Comparison of ENCODE assay signal across 8 mouse cellular contexts in the genomic region with DNA sequence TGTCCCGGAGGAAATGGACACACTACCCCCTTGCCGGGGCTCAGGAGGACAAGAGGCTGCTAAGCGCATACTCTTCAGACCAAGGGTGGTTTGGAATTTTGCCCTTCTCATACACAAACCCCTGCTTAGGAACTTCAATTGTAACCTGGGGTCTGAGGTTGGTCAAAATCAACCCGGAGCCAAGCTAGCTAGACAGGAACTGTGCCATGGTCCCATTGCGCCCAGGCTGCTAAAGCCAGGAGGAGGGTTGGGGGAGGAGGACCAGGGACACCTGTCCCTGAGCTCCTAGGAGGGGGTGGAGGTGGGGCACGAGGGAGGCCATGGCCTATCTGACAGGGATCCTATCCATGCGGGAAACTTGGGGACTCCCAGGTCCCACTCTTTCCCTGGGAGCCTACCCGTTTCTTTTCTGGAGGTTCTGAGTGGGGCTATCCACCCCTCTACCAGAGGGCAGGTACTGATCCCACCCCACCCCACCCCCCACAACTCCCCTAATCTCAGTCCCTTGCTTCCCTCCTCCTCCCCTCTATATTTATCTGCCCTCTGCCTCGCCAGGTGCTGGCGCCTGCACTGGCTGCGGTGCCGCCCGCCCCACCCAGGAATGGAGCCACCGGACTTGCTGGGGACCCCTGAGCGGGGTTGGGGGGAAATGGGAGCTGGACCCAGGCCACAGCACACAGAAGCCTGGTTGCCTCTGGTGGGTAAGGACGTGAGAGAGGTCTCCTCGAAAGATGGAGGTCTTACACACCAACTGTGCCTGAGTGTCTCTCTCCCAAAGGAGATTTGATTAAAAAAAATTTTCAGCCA. TPM values are rescaled to one million over a fixed set of nuclear protein-coding genes. Genes with fewer than 3 reads are reported as not detected.
A peak's percentile ranks its signal among the peaks of the same experiment; 100 is the strongest.
DNase-seq lines count a peak whose midpoint lies in the region; ATAC-seq and TF ChIP-seq lines count a peak whose summit lies in the region.

No protein-coding gene starts in this region.

- H3K36me3 ChIP-seq in heart, embryonic 14.5 days (ENCODE audit: control insufficient read depth, insufficient read depth, low read length), result peaks cover 39% of the 10 kb centered on the region
- peaks cover 10% of the 10 kb centered on the region for H3K36me3 ChIP-seq in liver, postnatal 0 days (replicated peaks; ENCODE audit: insufficient read depth, low read length)

- H3K9me3 ChIP-seq in heart, embryonic 14.5 days (ENCODE audit: control insufficient read depth, low read length), result no peaks in the 10 kb centered on the region
- H3K9me3 ChIP-seq in liver, postnatal 0 days (ENCODE audit: low read length), result no peaks in the 10 kb centered on the region

- H3K9ac ChIP-seq in heart, embryonic 14.5 days (ENCODE audit: low read length), result peak overlapping the region; percentile 82
- H3K9ac ChIP-seq in liver, postnatal 0 days (replicated peaks), result no peak overlapping the region; the same call in 1 of the 2 replicates

- peaks cover 31% of the 10 kb centered on the region for H3K27me3 ChIP-seq in heart, embryonic 14.5 days (ENCODE audit: control insufficient read depth, insufficient read depth, low read length)
- H3K27me3 ChIP-seq in liver, postnatal 0 days (ENCODE audit: insufficient read depth, low read length), result peaks cover 92% of the 10 kb centered on the region

- peak overlapping the region; percentile 70 to 82 for H3K4me3 ChIP-seq in heart, embryonic 14.5 days (ENCODE audit: control insufficient read depth in 1 of 2, insufficient read depth in 1 of 2, low read depth in 1 of 2, low read length in 2 of 2)
- H3K4me3 ChIP-seq in liver, postnatal 0 days (ENCODE audit: low read depth, low read length), result peak overlapping the region; percentile 63

- no peak for ATAC-seq in heart, embryonic 14.5 days (ENCODE audit: insufficient number of reproducible peaks, insufficient read depth, low FRiP score, low read depth)
- ATAC-seq in liver, postnatal 0 days, result no peak
- ATAC-seq in erythroid progenitor cell, adult 5-6 weeks (replicated peaks; ENCODE audit: low FRiP score, poor library complexity, severe bottlenecking), result no peak

- peak overlapping the region; percentile 98 for H3K4me2 ChIP-seq in heart, embryonic 14.5 days (ENCODE audit: low read length)
- H3K4me2 ChIP-seq in liver, postnatal 0 days (ENCODE audit: low read depth, low read length), result peak overlapping the region; percentile 82

- TF ChIP-seq CTCF in liver, postnatal 0 days (IDR thresholded peaks at IDR 0.05; ENCODE audit: low read depth), result no peak

- H3K4me1 ChIP-seq in heart, embryonic 14.5 days (ENCODE audit: control insufficient read depth in 2 of 2, insufficient read depth in 2 of 2, low read length in 2 of 2), result peaks cover 29 to 46% of the 10 kb centered on the region in 2 experiments
- peaks cover 49% of the 10 kb centered on the region for H3K4me1 ChIP-seq in liver, postnatal 0 days (ENCODE audit: insufficient read depth)

- peak; percentile 43 to 56 for DNase-seq in heart, adult 18-20 months
- DNase-seq in heart, adult 9 months (ENCODE audit: low spot score in 2 of 2), result no peak
- DNase-seq in brain, adult 2 months (ENCODE audit: low read depth, low spot score), result peak; percentile 54
- DNase-seq in liver, postnatal 0 days, result no peak
- no peak for DNase-seq in frontal cortex, postnatal 14 days (ENCODE audit: low spot score in 2 of 2)
- no peak for DNase-seq in T-cell, adult 2 months (ENCODE audit: low spot score)

- TF ChIP-seq EP300 in liver, postnatal 0 days (IDR thresholded peaks at IDR 0.05; ENCODE audit: low read depth), result no peak

- no peak overlapping the region for H3K27ac ChIP-seq in heart, embryonic 14.5 days (replicated peaks in 1 of 2; ENCODE audit: control insufficient read depth in 1 of 2, insufficient read depth in 1 of 2, low read depth in 2 of 2, low read length in 2 of 2)
- H3K27ac ChIP-seq in liver, postnatal 0 days (ENCODE audit: low read depth), result no peak overlapping the region

- WGBS in heart, embryonic 14.5 days, result 20% methylated on average over 17 of the region's 17 CpGs
- 17% methylated on average over 17 of the region's 17 CpGs for WGBS in liver, postnatal 0 days (ENCODE audit: insufficient replicate concordance)

RNA-seq across cellular contexts. Expression of a gene that starts 0.8 kb away (rescaled TPM):
- 1 to 10 TPM; 1.1 to 1.9 TPM for total RNA-seq in heart, adult 18-20 months (2021)
- polyA plus RNA-seq in heart, embryonic 14.5 days (2014; fragmentation: Nextera tagmentation; extraction: Ambion mirVana), result 0.69 and 1.1 TPM in 2 replicates
- 1.4 and 1.5 TPM in 2 replicates for polyA plus RNA-seq in liver, postnatal 0 days (2015; fragmentation: Nextera tagmentation; extraction: Ambion mirVana)
- not detected in 2 replicates for total RNA-seq in erythroid progenitor cell, adult 5-6 weeks (2015; ENCODE audit: low replicate concordance)
- total RNA-seq in erythroid progenitor cell, adult 5-6 weeks (2017; ENCODE audit: low replicate concordance), result not detected in 2 replicates

RNA-seq across cellular contexts. Expression of a gene that starts 1.6 kb away (rescaled TPM):
- 10 to 100 TPM; 12.6 to 12.8 TPM for total RNA-seq in heart, adult 18-20 months (2021)
- polyA plus RNA-seq in heart, embryonic 14.5 days (2014; fragmentation: Nextera tagmentation; extraction: Ambion mirVana), result 11.3 and 12.8 TPM in 2 replicates
- polyA plus RNA-seq in liver, postnatal 0 days (2015; fragmentation: Nextera tagmentation; extraction: Ambion mirVana), result 1.6 and 3.4 TPM in 2 replicates
- not detected in 2 replicates for total RNA-seq in erythroid progenitor cell, adult 5-6 weeks (2015; ENCODE audit: low replicate concordance)
- not detected in 2 replicates for total RNA-seq in erythroid progenitor cell, adult 5-6 weeks (2017; ENCODE audit: low replicate concordance)

RNA-seq across cellular contexts. Expression of a gene that starts 5.7 kb away (rescaled TPM):
- total RNA-seq in heart, adult 18-20 months (2021), result not detected
- 0.30 TPM in 1 of 2 replicates, not detected in the other for polyA plus RNA-seq in heart, embryonic 14.5 days (2014; fragmentation: Nextera tagmentation; extraction: Ambion mirVana)
- polyA plus RNA-seq in liver, postnatal 0 days (2015; fragmentation: Nextera tagmentation; extraction: Ambion mirVana), result 0.09 TPM in 2 replicates
- not detected in 2 replicates for total RNA-seq in erythroid progenitor cell, adult 5-6 weeks (2015; ENCODE audit: low replicate concordance)
- not detected in 2 replicates for total RNA-seq in erythroid progenitor cell, adult 5-6 weeks (2017; ENCODE audit: low replicate concordance)

RNA-seq across cellular contexts. Expression of a gene that starts 13.8 kb away (rescaled TPM):
- 1 to 10 TPM; 2.3 to 3.7 TPM for total RNA-seq in heart, adult 18-20 months (2021)
- polyA plus RNA-seq in heart, embryonic 14.5 days (2014; fragmentation: Nextera tagmentation; extraction: Ambion mirVana), result 4.1 and 4.4 TPM in 2 replicates
- 0.12 and 0.22 TPM in 2 replicates for polyA plus RNA-seq in liver, postnatal 0 days (2015; fragmentation: Nextera tagmentation; extraction: Ambion mirVana)
- total RNA-seq in erythroid progenitor cell, adult 5-6 weeks (2015; ENCODE audit: low replicate concordance), result not detected in 2 replicates
- not detected in 2 replicates for total RNA-seq in erythroid progenitor cell, adult 5-6 weeks (2017; ENCODE audit: low replicate concordance)

RNA-seq across cellular contexts. Expression of a gene that starts 49.8 kb away (rescaled TPM):
- 10 to 100 TPM; 23.9 to 25.6 TPM for total RNA-seq in heart, adult 18-20 months (2021)
- 63.1 and 68.6 TPM in 2 replicates for polyA plus RNA-seq in heart, embryonic 14.5 days (2014; fragmentation: Nextera tagmentation; extraction: Ambion mirVana)
- polyA plus RNA-seq in liver, postnatal 0 days (2015; fragmentation: Nextera tagmentation; extraction: Ambion mirVana), result 19.0 and 20.8 TPM in 2 replicates
- 29.3 and 38.2 TPM in 2 replicates for total RNA-seq in erythroid progenitor cell, adult 5-6 weeks (2015; ENCODE audit: low replicate concordance)
- 30.8 and 40.7 TPM in 2 replicates for total RNA-seq in erythroid progenitor cell, adult 5-6 weeks (2017; ENCODE audit: low replicate concordance)

Comparison
In these comparisons a context has a peak if more than half of its experiments do, and no peak if none do; other contexts are left out.
1. DNase-seq: peak in heart, adult 18-20 months (2 of 2) and brain, adult 2 months (single experiment); none in heart, adult 9 months (0 of 2), liver, postnatal 0 days (single experiment), frontal cortex, postnatal 14 days (0 of 2) and T-cell, adult 2 months (single experiment).
2. RNA of a gene that starts 1.6 kb away (total RNA-seq): 12.6 to 12.8 TPM in heart, adult 18-20 months; not detected in erythroid progenitor cell, adult 5-6 weeks; every median in the first group is over 10 times any median in the second.